Mouse (Mus musculus): ENCODE data around the gene Opcml. TPM values are rescaled to one million over a fixed set of nuclear protein-coding genes. Genes with fewer than 3 reads are reported as not detected.

Opcml gene
- total and polyA plus RNA-seq, 3 experiments: 0.94 to 1.3 (median 1.2) TPM

DNA sequence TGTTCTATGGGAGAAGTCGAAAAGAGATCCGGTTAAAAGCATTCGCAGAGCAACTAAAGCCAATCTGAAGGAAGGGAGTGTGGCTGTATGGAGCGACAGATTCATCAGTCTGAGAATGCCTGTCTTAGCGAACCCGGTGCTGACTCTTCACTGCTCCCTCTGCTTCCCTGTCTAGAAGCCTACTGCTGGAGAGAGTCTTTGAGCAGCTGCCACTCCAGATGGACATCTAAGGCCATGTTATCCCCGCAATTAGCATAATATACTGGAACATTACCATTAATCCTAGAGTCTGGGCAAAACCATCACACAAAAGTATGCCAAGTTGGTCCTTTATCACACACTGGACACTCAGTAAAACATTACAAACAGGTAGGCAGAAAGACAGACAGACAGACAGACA, 206.0 kb downstream of the Opcml start:
- Histone ChIP-seq H3K79me2 (replicated peaks; ENCODE audit: control insufficient read depth, insufficient read depth, low read length) (no peaks in the 10 kb centered on the region), H3K9ac (ENCODE audit: low read depth, low read length) (no peak overlapping the region), H3K27ac (no peak overlapping the region), H3K4me3 (no peak overlapping the region), H3K4me1 (ENCODE audit: control insufficient read depth, insufficient read depth, low read length) (no peaks in the 10 kb centered on the region), H3K36me3 (ENCODE audit: control insufficient read depth, insufficient read depth, low read length) (no peaks in the 10 kb centered on the region), H3K27me3 (ENCODE audit: control insufficient read depth, insufficient read depth, low read length) (no peaks in the 10 kb centered on the region)
- 89% methylated on average over 7 of the region's 7 CpGs for WGBS
- intact Hi-C loops (cut with DNase I): no loop called here
- TF ChIP-seq POLR2A (IDR thresholded peaks at IDR 0.05; ENCODE audit: insufficient read depth, low read depth, low read length) (no peak), CTCF (IDR thresholded peaks at IDR 0.05) (no peak), EP300 (IDR thresholded peaks at IDR 0.05; ENCODE audit: insufficient read depth, low read depth, low read length) (no peak)
- no peak for DNase-seq

DNA sequence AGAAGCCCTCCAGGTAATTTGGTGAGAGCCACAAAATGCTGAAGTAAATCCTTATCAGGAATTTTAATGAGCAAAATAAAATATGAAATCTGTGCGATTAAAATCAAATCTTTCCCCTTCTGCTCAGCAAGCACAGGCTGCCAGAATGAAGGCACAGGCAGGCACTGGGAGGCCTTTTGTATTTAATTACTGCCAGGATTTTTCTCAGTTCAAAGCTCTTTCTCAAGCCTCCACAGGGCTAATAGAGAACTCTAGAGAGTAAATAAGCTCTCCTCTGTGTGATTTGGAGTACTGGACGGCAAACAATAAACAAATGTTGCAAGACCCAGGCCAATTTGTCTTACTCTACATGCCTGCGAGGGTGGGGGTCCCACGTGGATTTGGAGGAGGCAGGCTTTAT, 208.2 kb downstream of the Opcml start:
- Histone ChIP-seq H3K4me1 (ENCODE audit: control insufficient read depth, insufficient read depth, low read length) (no peaks in the 10 kb centered on the region), H3K36me3 (ENCODE audit: control insufficient read depth, insufficient read depth, low read length) (no peaks in the 10 kb centered on the region), H3K27me3 (ENCODE audit: control insufficient read depth, insufficient read depth, low read length) (no peaks in the 10 kb centered on the region), H3K27ac (no peak overlapping the region), H3K79me2 (replicated peaks; ENCODE audit: control insufficient read depth, insufficient read depth, low read length) (no peaks in the 10 kb centered on the region), H3K9ac (ENCODE audit: low read depth, low read length) (no peak overlapping the region), H3K4me3 (no peak overlapping the region)
- intact Hi-C loops (cut with DNase I): no loop called here
- no peak for TF ChIP-seq CTCF (IDR thresholded peaks at IDR 0.05)
- TF ChIP-seq EP300 (IDR thresholded peaks at IDR 0.05; ENCODE audit: insufficient read depth, low read depth, low read length): no peak
- no peak for TF ChIP-seq POLR2A (IDR thresholded peaks at IDR 0.05; ENCODE audit: insufficient read depth, low read depth, low read length)
- DNase-seq: no peak
- 67% methylated on average over 4 of the region's 4 CpGs for WGBS

DNA sequence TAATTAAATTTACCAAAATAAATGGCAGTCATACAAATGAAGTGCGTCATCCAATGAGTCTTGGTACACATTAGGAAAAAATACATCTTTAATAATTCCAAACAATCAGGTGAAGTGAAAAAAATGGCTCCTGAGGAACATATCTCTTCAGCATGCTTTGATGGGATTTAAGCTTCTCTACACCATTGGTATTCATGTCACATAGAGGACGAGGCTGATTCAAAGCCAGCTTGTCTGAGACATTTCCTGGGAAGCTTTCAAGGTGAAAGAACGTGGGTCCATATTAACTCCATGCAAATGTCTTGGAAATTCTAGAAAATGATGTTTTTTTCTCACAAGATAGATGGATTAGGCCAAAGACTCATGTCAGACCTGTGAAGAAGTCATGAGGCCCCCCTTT, 212.6 kb downstream of the Opcml start:
- no peak overlapping the region for H3K9ac ChIP-seq (ENCODE audit: low read depth, low read length)
- 66% methylated on average over 3 of the region's 3 CpGs for WGBS
- TF ChIP-seq EP300 (IDR thresholded peaks at IDR 0.05; ENCODE audit: insufficient read depth, low read depth, low read length): no peak
- TF ChIP-seq POLR2A (IDR thresholded peaks at IDR 0.05; ENCODE audit: insufficient read depth, low read depth, low read length): no peak
- TF ChIP-seq CTCF (IDR thresholded peaks at IDR 0.05): no peak
- no peaks in the 10 kb centered on the region for H3K36me3 ChIP-seq (ENCODE audit: control insufficient read depth, insufficient read depth, low read length)
- intact Hi-C loops (cut with DNase I): no loop called here
- no peaks in the 10 kb centered on the region for H3K79me2 ChIP-seq (replicated peaks; ENCODE audit: control insufficient read depth, insufficient read depth, low read length)
- no peaks in the 10 kb centered on the region for H3K27me3 ChIP-seq (ENCODE audit: control insufficient read depth, insufficient read depth, low read length)
- H3K27ac ChIP-seq: no peak overlapping the region
- DNase-seq: no peak
- H3K4me1 ChIP-seq (ENCODE audit: control insufficient read depth, insufficient read depth, low read length): no peaks in the 10 kb centered on the region
- H3K4me3 ChIP-seq: no peak overlapping the region

DNA sequence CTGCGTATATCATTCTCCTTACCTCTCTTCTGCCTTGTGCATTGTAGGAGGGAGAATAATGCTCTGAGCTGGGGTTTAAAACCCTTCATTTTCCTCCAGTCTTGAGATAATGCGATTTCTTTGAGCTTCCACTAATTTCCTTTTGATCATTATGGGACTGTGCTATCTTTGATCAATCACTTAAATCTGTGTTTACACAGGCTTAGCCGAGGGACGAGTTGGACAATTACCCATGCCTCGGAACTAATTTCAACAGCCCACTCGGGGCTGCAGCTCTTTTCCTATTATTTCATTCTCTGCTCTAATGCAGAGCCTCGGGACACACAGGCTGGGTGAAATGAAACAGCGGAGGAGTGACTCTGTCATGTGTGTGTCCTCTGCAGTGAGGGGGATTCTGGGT, 220.9 kb downstream of the Opcml start:
- no peaks in the 10 kb centered on the region for H3K36me3 ChIP-seq (ENCODE audit: control insufficient read depth, insufficient read depth, low read length)
- H3K79me2 ChIP-seq (replicated peaks; ENCODE audit: control insufficient read depth, insufficient read depth, low read length): no peaks in the 10 kb centered on the region
- H3K27ac ChIP-seq: no peak overlapping the region
- no peak for TF ChIP-seq EP300 (IDR thresholded peaks at IDR 0.05; ENCODE audit: insufficient read depth, low read depth, low read length)
- TF ChIP-seq CTCF (IDR thresholded peaks at IDR 0.05): no peak
- no peak for TF ChIP-seq POLR2A (IDR thresholded peaks at IDR 0.05; ENCODE audit: insufficient read depth, low read depth, low read length)
- no peak overlapping the region for H3K4me3 ChIP-seq
- H3K27me3 ChIP-seq (ENCODE audit: control insufficient read depth, insufficient read depth, low read length): no peaks in the 10 kb centered on the region
- WGBS: 53% methylated on average over 8 of the region's 8 CpGs
- H3K4me1 ChIP-seq (ENCODE audit: control insufficient read depth, insufficient read depth, low read length): no peaks in the 10 kb centered on the region
- no peak overlapping the region for H3K9ac ChIP-seq (ENCODE audit: low read depth, low read length)
- intact Hi-C loops (cut with DNase I): no loop called here
- no peak for DNase-seq

DNA sequence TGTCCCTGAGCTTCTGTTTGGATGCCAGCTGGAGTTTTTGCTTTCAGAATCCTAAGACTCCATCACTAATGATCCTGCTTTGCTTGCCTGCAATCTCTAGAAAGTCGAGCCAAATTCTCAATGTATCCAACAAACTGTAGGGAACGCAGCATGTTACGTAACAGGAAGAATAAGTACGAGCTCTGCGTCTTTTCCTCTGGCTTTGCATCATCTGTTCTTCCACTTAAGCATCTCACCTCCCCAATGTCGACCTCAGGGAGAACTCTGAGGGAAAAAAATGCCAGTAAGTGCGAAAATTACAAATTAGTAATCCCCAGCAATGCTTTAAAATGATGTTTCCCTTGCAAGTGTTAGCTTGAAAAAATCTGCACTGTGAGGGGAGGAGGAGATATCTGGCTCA, 222.1 kb downstream of the Opcml start:
- H3K4me1 ChIP-seq (ENCODE audit: control insufficient read depth, insufficient read depth, low read length): no peaks in the 10 kb centered on the region
- no peaks in the 10 kb centered on the region for H3K27me3 ChIP-seq (ENCODE audit: control insufficient read depth, insufficient read depth, low read length)
- no peaks in the 10 kb centered on the region for H3K79me2 ChIP-seq (replicated peaks; ENCODE audit: control insufficient read depth, insufficient read depth, low read length)
- H3K9ac ChIP-seq (ENCODE audit: low read depth, low read length): no peak overlapping the region
- 58% methylated on average over 7 of the region's 7 CpGs for WGBS
- intact Hi-C loops (cut with DNase I): no loop called here
- TF ChIP-seq POLR2A (IDR thresholded peaks at IDR 0.05; ENCODE audit: insufficient read depth, low read depth, low read length): no peak
- TF ChIP-seq CTCF (IDR thresholded peaks at IDR 0.05): no peak
- H3K4me3 ChIP-seq: no peak overlapping the region
- no peak for DNase-seq
- no peak overlapping the region for H3K27ac ChIP-seq
- no peaks in the 10 kb centered on the region for H3K36me3 ChIP-seq (ENCODE audit: control insufficient read depth, insufficient read depth, low read length)

DNA sequence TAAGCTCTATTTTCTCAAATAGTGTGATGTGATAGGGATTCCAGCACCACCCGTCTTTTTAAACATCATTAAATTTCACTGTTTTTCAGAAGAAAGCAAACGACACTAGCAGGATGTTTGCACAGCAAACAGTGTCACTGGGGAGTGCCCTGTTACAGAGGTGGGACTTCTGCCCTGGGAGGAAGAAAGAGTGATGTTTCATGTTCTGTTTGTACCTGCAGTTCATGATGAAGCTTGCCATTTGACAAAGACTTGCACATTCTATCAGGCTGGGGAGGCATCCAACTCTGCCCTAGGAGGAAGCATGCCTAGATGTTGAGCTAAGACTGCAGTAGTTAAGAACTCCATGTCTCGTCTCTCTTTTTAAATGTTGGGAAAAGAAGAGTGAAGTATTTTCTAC, 222.6 kb downstream of the Opcml start:
- H3K79me2 ChIP-seq (replicated peaks; ENCODE audit: control insufficient read depth, insufficient read depth, low read length): no peaks in the 10 kb centered on the region
- no peaks in the 10 kb centered on the region for H3K27me3 ChIP-seq (ENCODE audit: control insufficient read depth, insufficient read depth, low read length)
- 41% methylated on average over 3 of the region's 3 CpGs for WGBS
- H3K9ac ChIP-seq (ENCODE audit: low read depth, low read length): no peak overlapping the region
- no peak for DNase-seq
- H3K36me3 ChIP-seq (ENCODE audit: control insufficient read depth, insufficient read depth, low read length): no peaks in the 10 kb centered on the region
- intact Hi-C loops (cut with DNase I): no loop called here
- no peak overlapping the region for H3K27ac ChIP-seq
- TF ChIP-seq EP300 (IDR thresholded peaks at IDR 0.05; ENCODE audit: insufficient read depth, low read depth, low read length) (no peak), CTCF (IDR thresholded peaks at IDR 0.05) (no peak), POLR2A (IDR thresholded peaks at IDR 0.05; ENCODE audit: insufficient read depth, low read depth, low read length) (no peak)
- H3K4me1 ChIP-seq (ENCODE audit: control insufficient read depth, insufficient read depth, low read length): no peaks in the 10 kb centered on the region
- no peak overlapping the region for H3K4me3 ChIP-seq
